Comparison of ENCODE assay signal across 17 mouse cellular contexts in the genomic region with DNA sequence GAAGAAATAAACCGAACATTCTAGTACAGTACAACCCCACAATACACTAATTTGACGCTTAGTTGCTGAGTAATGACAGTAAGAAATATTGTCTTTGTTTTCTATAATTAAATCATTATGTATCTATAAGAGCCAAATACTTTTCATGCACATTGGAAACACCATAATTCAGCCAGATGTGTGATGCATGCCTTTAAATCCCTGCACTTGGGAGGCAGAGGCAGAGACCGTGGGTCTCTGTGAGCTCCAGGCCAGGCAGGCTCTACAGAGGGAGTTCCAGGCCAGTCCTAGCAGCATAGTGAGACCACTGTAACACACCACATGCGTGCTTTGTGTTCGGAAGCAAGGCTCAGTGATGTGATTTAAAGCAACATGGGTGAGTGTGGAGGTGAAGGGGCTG.
"Had no signal": no experiment of that assay in that cellular context is flagged by ENCODE, and none has a peak within 500 bp of the region (broad histone marks: within the 10 kb centered on the region; RNA-seq: fewer than 3 reads in every experiment).

No protein-coding gene starts in this region.

- H3K4me1 ChIP-seq: stomach, embryonic 15.5 days had no signal

- H3K36me3 ChIP-seq: neural tube, embryonic 12.5 days; neural tube, embryonic 13.5 days; neural tube, embryonic 15.5 days; stomach, embryonic 15.5 days had no signal

- H3K9ac ChIP-seq: neural tube, embryonic 12.5 days; neural tube, embryonic 13.5 days; neural tube, embryonic 15.5 days; stomach, embryonic 15.5 days had no signal

- H3K27me3 ChIP-seq: neural tube, embryonic 12.5 days; neural tube, embryonic 13.5 days; stomach, embryonic 15.5 days had no signal

- H3K4me2 ChIP-seq: neural tube, embryonic 12.5 days; neural tube, embryonic 13.5 days; neural tube, embryonic 15.5 days; stomach, embryonic 15.5 days had no signal

- H3K9me3 ChIP-seq: neural tube, embryonic 12.5 days; neural tube, embryonic 13.5 days; neural tube, embryonic 15.5 days; stomach, embryonic 15.5 days had no signal

- DNase-seq: retina, postnatal 1 day; right cerebral cortex, adult 18-20 months; right cerebral cortex, postnatal 14 days; right cerebral cortex, postnatal 25 days; right cerebral cortex, postnatal 4 days; spleen, adult 18-20 months; thymus, adult 18-20 months; thymus, adult 2 months; thymus, postnatal 14 days; thymus, postnatal 25 days; thymus, postnatal 36 days; thymus, postnatal 4 days had no signal

- H3K4me3 ChIP-seq: neural tube, embryonic 12.5 days; neural tube, embryonic 13.5 days; neural tube, embryonic 15.5 days; stomach, embryonic 15.5 days had no signal

- H3K27ac ChIP-seq: neural tube, embryonic 12.5 days; neural tube, embryonic 13.5 days; neural tube, embryonic 15.5 days; stomach, embryonic 15.5 days; stomach, postnatal 0 days had no signal
